Mouse (Mus musculus) spleen, adult 2 months (tissue): Measurements from ENCODE around the gene Pmvk. TPM values are rescaled to one million over a fixed set of nuclear protein-coding genes. Genes with fewer than 3 reads are reported as not detected.
"Not testable (repeated sequence)": the region's sequence is repeated elsewhere in the genome, so short reads cannot be mapped to it uniquely, and the experiment has no call there.

Experiments
- DNase-seq, 2 experiments: peaks; one replicate each; pipeline versions ENCODE4 v3.0.0 to v3.0.0-alpha.2; 2012 to 2021; ENCODE audit warnings: low spot score in 2 of 2, low read depth in 1 of 2
- H3K27ac ChIP-seq: fragments of 200-500 bp; 2 replicates; pipeline ENCODE4 v1.5.1; 2012; ENCODE audit warnings: low read length, inconsistent platforms; ENCODE audit not compliant: insufficient read depth
- H3K27me3 ChIP-seq: fragments of 200-500 bp; 2 replicates; pipeline ENCODE4 v1.6.1; 2012; ENCODE audit warnings: mild to moderate bottlenecking, moderate library complexity, low read length, inconsistent platforms; ENCODE audit not compliant: control insufficient read depth, insufficient read depth
- H3K36me3 ChIP-seq: fragments of 200-500 bp; 2 replicates; pipeline ENCODE4 v1.6.1; 2012; ENCODE audit warnings: mild to moderate bottlenecking, low read length, inconsistent platforms; ENCODE audit not compliant: control insufficient read depth, insufficient read depth
- H3K4me1 ChIP-seq: fragments of 200-500 bp; 2 replicates; pipeline ENCODE4 v1.6.1; 2011; ENCODE audit warnings: inconsistent platforms; ENCODE audit not compliant: control insufficient read depth, insufficient read depth, insufficient read length
- H3K4me3 ChIP-seq: fragments of 200-500 bp; 2 replicates; pipeline ENCODE4 v1.5.1; 2011; ENCODE audit warnings: mild to moderate bottlenecking, inconsistent platforms; ENCODE audit not compliant: insufficient read depth, insufficient read length; ENCODE audit errors: extremely low read depth
- CTCF ChIP-seq: fragments of 200-500 bp; IDR thresholded peaks from 2 replicates; pipeline ENCODE4 v1.5.1; 2011; ENCODE audit warnings: mild to moderate bottlenecking, inconsistent platforms; ENCODE audit not compliant: insufficient read depth, insufficient read length, insufficient replicate concordance; ENCODE audit errors: extremely low read depth
- POLR2A ChIP-seq: fragments of 200-500 bp; IDR thresholded peaks from 2 replicates; pipeline ENCODE4 v1.6.1; 2011; ENCODE audit warnings: low read depth, low read length, inconsistent platforms
- WGBS: fragments of 180-500 bp; shearing (Covaris S2); methylation state at CpG from one replicate; pipeline ENCODE4 v1.1.7; 2018; 5-methylcytosine and 5-hydroxymethylcytosine counted together
- polyA plus RNA-seq: library from polyadenylated mRNA; depleted of rRNA; stranded (reverse); fragments of >200 nt; gene quantifications from 2 replicates; pipeline ENCODE4 v1.2.3, GENCODE M21; 2012

The Pmvk gene
- polyA plus RNA-seq, 1 experiment: 12.2 TPM

DNA sequence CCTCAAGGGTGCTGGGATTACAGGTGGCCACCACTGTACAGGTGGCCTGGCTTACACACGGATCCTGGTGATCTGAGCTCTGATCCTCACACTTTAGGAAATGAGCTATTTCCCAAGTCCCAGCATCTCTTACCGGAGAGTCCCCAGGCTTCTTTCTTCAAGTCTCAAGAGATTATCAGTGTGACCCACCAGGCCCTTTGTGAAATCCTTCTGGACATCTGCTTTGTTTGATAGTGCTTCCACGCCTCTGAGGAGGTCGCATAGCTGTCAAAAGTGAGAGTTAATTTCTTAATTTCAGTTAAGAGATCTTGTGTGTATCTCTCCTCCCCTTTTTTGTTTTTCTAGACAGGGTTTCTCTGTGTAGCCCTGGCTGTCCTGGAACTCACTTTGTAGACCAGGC is 28.5 kb upstream of the Pmvk start:
- WGBS: 80% methylated on average over 4 of the region's 4 CpGs
- TF ChIP-seq POLR2A (no peak), CTCF (no peak)
- no peak for DNase-seq
- no peak overlapping the region for H3K27ac ChIP-seq
- H3K36me3 ChIP-seq: peaks cover 25% of the 10 kb centered on the region
- no peaks in the 10 kb centered on the region; the same call in 1 of the 2 replicates for H3K4me1 ChIP-seq
- no peaks in the 10 kb centered on the region for H3K27me3 ChIP-seq
- H3K4me3 ChIP-seq: no peak overlapping the region

DNA sequence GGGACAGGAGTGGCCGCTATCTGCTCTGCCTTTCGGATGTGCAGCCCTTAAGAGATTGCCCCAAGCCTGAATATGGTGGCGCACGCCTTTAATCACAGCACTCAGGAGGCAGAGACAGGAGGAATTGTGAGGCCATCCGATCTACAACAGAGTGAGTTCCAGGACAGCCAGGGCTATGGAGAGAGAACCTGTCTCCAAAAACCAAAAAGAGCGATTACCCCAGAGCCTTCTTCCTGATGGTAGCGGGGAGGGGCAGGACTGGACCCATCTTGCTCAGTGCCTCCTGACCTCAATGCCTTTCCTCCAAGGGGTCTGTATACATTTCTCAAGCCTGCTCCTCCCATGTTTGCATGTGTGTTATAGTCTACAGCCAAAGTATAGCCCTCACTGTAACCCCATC is 25.3 kb upstream of the Pmvk start:
- DNase-seq, H3K4me3 ChIP-seq, H3K27me3 ChIP-seq, H3K4me1 ChIP-seq, H3K27ac ChIP-seq: not testable (repeated sequence)
- peaks cover 27% of the 10 kb centered on the region for H3K36me3 ChIP-seq
- 98% methylated on average over 7 of the region's 7 CpGs for WGBS

DNA sequence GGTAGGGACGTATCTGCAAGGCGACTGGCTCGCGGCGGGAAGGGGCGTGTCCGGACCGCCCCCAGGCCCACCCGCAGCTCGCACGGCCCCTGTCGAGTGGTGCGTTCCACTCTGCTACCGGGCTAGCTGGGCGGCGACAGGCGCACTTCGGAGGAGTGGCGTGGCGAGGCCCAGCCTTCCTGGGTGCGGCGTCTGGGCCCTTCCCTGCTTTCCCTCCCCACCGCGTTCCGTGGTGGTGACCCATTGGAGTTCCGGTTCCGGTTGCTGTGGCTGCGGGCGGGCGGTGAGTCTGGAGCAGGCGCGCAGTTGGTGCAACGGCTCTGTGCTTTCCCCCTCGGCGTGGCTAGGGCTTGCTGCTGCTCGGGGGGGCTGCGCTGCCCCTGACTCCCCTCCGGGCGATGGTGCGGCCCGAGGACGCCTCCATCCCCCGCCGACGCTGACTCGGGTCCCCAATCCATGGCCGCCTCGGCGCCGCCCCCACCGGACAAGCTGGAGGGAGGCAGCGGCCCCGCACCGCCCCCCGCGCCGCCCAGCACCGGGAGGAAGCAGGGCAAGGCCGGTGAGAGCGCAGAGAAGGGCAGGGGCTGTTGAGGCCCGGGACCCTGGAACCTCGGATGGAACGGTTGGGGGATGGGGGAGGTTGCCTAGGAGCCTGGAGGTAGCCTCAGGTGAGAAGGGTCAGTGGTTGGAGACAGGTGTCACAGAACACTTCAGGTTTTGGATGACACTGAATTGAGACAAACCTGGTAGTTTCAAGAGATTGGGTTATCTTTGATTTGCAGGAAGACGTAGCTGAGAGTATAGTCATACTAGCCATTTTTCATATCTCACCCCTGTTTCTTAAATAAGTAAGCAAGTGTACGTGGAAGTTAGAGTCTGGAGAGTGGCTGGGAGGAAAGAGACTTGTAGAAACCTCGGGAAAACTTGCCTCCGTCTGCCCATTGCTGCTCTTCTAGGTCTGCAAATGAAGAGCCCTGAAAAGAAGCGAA is 23.9 kb upstream of the Pmvk start, which contains the start of gene Pygo2:
Gene Pygo2 (plus strand): TSS at position 44 of the 989 bp plus-strand sequence.
- Histone ChIP-seq H3K4me3 (peak within 1 kb of the TSS; percentile 80), H3K36me3 (peaks cover 21% of the 10 kb centered on the region), H3K4me1 (peaks cover 3% of the 10 kb centered on the region; the same call in 1 of the 2 replicates), H3K27me3 (no peaks in the 10 kb centered on the region), H3K27ac (peak within 1 kb of the TSS; percentile 84)
- DNase-seq: peak; percentile 76 to 91
- TF ChIP-seq POLR2A: peak; percentile 48
- TF ChIP-seq CTCF: no peak
- WGBS: 3% methylated on average over 67 of the region's 68 CpGs

DNA sequence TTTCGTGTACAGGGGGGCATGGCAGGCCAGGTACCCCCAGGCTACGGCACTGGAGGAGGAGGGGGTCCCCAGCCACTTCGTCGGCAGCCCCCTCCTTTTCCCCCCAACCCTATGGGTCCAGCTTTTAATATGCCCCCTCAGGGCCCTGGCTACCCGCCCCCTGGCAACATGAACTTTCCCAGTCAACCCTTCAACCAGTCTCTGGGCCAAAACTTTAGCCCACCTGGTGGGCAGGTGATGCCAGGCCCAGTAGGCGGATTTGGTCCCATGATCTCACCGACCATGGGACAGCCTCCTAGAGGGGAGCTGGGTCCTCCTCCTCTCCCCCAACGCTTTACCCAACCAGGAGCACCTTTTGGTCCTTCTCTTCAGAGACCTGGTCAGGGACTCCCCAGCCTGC is 21.7 kb upstream of the Pmvk start:
- no peak overlapping the region for H3K27ac ChIP-seq
- no peak for DNase-seq
- H3K4me3 ChIP-seq: no peak overlapping the region
- 96% methylated on average over 8 of the region's 8 CpGs for WGBS
- TF ChIP-seq POLR2A (no peak), CTCF (no peak)
- peaks cover 5% of the 10 kb centered on the region; the same call in 1 of the 2 replicates for H3K4me1 ChIP-seq
- no peaks in the 10 kb centered on the region for H3K27me3 ChIP-seq
- peaks cover 12% of the 10 kb centered on the region for H3K36me3 ChIP-seq

DNA sequence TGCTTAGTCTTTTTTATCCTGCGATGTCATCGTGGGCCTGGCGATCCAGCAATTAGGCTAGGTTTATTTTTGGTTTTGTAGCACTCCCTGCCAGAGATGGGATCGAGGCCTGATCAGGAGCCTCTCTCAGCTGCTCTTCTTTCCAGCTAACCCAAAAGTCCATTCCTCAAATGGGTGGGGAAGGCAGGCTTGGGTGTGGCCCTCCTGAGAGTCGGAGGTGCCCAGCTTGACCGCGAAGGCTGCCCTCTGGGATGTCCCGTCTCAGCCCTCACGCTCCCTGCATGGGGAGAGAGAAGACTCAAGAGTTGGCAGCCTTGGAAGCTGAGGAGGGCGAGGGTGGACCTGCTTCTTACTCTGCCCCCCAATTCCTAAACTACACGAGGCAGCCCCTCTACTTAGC is 19.8 kb upstream of the Pmvk start:
- H3K36me3 ChIP-seq: peaks cover 10% of the 10 kb centered on the region
- no peak overlapping the region for H3K4me3 ChIP-seq
- no peak for DNase-seq
- 87% methylated on average over 11 of the region's 11 CpGs for WGBS
- no peaks in the 10 kb centered on the region for H3K27me3 ChIP-seq
- TF ChIP-seq CTCF: no peak
- H3K27ac ChIP-seq: no peak overlapping the region
- H3K4me1 ChIP-seq: peaks cover 10% of the 10 kb centered on the region; the same call in 1 of the 2 replicates

DNA sequence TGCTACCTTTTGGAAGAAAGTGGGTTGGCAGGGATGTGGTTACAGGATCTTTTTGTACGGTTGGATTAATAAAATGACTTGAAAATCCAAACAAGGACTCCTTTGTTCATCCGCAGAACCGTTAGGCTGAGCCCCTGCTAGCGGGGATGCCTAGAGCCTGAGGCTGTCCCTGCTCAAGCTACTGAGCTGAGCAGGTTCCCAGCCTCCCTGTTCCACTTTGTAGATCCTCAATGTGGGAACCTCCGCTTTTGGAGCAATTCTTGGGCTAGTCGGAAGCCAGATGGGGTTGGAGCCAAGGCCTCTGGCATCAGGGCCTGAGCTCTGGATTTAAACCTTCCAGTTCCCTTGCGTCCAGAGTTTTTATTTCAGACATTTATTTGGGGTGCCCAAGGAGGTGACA is 19.3 kb upstream of the Pmvk start:
- 95% methylated on average over 7 of the region's 7 CpGs for WGBS
- no peak for TF ChIP-seq POLR2A
- no peak for TF ChIP-seq CTCF

More for the DNA sequence above, 19.3 kb upstream of the Pmvk start:
- no peak for DNase-seq
- no peak overlapping the region for H3K4me3 ChIP-seq
- peaks cover 10% of the 10 kb centered on the region; the same call in 1 of the 2 replicates for H3K4me1 ChIP-seq
- H3K36me3 ChIP-seq: peaks cover 13% of the 10 kb centered on the region
- H3K27ac ChIP-seq: no peak overlapping the region
- H3K27me3 ChIP-seq: no peaks in the 10 kb centered on the region
